Mouse (Mus musculus): ENCODE results near the gene Arhgef6.

DNA sequence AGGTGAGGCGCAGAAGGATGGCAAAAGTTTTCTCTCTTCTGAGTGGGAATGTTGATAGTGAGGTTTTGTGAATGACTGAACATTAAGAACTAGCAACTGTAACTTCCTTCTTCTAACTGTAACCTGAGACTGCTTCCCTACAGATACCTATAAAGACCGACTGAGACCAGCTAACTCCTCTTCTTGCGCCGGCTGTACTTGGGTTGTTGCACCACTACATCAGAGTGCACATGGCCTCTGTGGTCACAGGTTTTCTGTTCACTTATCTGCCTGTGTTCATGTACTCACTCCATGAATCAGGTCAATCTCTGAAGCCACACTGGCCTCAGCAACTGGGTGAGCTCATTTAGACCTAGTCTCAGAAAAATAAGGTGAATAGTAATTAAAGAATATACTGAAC is 75.0 kb downstream of the Arhgef6 start:
- TF ChIP-seq CTCF (IDR thresholded peaks at IDR 0.05; ENCODE audit: control insufficient read depth, insufficient read depth, insufficient replicate concordance, low read depth, low read length) (no peak), POLR2A (IDR thresholded peaks at IDR 0.05; ENCODE audit: control insufficient read depth, low read depth, low read length) (no peak)
